Mouse (Mus musculus) NIH3T3 (cell line): ENCODE results near the gene Ddx46.
"Not testable (repeated sequence)": the region's sequence is repeated elsewhere in the genome, so short reads cannot be mapped to it uniquely, and the experiment has no call there.

Experiments
- DNase-seq: peaks from one replicate; pipeline ENCODE4 v3.0.0-alpha.2; 2012; ENCODE audit warnings: low read depth

Gene Ddx46

DNA sequence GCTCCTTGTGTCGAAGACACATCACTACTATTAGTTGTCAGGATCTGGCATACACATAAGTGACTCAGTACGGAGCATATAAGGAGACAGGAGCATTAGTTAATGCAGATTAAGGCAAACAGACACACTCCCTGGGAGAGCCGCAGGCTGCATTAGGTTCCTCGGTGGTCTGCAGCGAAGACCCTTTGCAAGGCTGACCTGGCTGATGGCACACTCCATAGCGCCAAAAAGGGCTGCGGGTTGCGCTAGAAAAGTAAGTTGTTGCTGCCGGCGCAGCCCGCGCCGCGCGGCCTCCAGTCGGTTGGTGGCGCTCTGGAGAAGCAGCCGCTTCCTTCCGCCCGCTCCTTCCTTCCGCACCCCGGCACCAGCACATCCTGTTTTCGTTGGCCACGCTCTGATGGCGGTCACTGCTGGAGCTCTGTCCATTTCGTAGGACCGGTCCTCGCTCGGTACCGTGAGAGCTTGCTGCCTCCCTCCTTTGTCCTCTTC, at the start of gene Ddx46:
Gene Ddx46, plus strand, starts transcription at position 389 of the 489 bp plus-strand sequence.
- DNase-seq: peak; percentile 93

DNA sequence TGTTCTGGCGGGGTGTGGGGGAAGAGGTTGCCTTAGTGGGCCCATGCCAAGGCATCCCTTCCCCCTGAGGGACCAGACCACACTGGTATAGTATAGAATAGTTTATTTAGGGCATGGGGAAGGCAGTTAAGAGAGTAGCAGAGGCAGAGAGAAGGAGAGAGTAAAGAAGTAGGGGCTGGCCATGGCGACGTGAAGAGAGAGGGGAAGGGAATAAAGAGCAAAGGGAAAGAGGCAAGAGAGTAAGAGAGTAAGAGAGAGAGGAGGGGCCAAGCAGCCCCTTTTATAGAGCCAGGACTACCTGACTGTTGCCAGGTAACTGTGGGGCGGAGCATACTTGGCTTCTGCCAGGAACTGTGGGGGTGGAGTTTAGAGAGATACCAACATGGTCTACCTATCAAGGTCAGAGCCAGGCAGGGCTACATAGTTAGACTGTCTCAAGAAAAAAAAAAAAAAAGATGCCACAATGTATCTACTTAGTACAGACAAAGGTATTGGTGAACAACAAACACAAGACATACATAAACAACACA, 42.8 kb upstream of the Ddx46 start:
- no peak for DNase-seq

DNA sequence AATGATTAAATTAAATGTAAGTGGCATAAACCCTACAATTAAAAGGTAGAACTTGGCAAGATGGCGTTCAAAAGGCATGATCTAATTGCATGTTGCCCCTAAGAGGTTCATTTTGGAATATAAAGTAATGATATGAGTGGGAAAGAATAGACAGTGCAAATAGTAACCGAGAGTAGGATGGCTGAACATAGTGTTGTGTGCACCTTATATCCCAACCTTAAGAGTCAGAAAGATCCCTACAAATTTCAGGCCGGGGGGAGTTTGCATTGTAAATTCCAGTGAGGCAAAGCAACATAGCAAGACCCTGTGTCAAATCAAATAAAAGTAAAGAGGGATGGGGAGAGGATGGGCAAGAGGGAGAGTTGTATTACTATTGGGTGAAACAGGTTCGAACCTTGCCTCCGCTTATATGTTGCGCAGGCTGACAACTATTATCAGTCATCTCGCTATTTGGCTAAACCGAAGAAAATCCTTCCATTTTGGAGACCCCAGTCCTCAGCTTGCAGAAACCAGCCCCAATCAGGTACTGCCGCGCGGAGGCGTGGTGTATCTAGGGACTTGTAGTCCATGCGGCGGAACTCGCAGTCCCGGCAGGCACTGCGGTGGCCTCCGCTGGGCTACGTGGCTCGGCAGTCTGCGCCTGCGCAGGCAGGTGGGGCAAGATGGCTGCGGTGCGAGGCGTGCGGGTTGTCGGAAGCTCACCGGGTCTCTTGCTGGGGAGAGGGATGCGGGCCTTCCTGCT, 42.1 kb upstream of the Ddx46 start:
- DNase-seq: peak; percentile 96

DNA sequence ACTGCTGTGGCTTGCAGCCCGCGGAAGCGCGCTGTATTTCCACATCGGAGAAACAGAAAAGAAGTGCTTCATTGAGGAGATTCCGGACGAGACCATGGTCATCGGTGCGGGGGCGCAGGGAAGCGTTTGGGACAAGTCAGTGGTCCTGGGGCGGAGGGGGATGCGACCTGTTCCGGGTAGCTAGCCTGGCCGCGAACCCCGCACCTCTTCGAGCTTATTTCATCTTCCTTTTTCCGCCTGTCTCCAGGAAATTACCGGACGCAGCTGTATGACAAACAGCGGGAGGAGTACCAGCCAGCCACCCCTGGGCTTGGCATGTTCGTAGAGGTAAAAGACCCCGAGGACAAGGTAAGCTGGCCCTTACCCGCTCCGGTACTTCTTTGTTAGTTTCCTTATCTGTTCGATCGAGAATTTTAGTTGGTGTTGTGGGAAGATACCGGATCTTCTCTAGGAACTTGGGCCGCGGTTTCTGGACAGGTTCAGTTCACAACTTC, 41.5 kb upstream of the Ddx46 start:
- no peak for DNase-seq

DNA sequence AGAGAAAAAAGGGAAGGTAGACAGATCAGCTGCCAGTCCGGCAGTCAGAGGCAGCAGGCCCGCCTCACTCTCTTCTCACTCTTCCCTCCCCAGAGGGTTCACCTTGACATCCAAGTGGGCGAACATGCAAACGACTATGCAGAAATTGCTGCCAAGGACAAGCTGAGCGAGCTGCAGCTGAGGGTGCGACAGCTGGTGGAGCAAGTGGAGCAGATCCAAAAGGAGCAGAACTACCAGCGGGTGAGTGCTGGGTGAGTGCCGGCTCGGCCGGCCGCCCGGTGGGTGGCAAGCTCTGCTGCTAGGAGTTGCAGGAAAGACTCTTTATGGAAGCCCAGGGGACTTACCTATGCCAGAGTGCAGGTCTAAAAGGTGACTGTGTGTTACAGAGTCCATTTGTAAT, 39.5 kb upstream of the Ddx46 start:
- no peak for DNase-seq

DNA sequence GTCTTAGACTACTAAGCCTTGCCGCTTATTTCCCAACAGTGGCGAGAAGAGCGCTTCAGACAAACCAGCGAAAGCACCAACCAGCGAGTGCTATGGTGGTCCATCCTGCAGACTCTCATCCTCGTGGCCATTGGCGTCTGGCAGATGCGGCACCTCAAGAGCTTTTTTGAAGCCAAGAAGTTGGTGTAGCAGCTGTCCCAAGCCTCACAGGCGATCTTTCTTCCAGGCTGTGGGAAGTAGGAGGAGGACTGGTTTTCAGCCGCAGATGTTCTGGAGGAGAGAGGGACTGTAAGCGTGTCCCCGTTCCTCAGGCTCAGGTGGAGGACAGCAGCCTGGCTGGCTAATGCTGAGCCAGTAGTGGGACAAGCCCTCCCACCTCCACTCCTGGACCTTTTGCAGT, 38.0 kb upstream of the Ddx46 start:
- DNase-seq: no peak

DNA sequence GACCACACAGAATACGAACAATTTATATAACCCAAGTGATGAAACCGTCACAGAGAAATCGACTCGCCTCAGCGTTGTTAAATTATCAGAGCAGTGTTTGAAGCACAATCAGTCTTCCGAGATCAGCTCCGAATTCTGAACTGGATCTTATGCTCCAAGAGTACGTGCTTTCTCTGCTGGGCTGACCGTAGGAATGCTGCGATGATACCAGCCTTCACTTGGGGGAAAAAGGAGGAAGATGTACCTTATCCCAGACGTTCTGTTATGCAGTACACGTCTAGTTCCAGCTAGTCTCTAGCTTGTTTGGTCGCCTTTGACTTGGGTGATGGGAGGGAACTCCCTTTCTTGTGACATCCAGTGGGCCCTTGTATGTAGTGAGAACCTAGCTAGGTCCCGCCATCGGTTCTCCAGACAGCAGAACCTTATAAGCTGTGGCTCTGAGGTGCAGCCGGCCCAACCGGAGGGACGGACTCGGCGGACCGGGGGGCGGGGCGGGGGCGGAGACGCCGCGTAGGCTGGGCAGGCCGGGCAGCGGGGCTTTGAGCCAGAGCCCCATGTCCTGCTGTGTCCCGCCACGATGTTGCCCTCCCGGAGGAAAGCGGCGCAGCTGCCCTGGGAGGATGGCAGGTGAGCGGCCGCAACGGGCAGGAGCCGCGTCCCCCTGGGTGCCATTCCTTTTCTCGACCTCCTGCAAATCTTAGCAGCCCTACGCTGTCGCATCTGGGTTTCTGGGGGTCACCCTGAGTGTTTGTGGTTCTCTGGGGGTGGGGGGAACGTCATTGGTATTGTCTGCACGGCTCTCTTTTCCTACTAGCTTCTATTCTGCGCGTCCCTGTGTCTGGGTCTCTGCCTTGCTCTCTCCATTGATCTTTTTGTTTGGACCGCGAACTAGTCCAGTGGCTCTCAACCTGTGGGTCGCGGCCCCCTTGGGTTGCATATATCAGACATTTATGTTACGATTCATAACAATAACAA, 35.0 kb upstream of the Ddx46 start, which contains the start of gene B4galt7:
Gene B4galt7, plus strand, starts transcription at position 331 of the 975 bp plus-strand sequence.
- DNase-seq: peak; percentile 88

DNA sequence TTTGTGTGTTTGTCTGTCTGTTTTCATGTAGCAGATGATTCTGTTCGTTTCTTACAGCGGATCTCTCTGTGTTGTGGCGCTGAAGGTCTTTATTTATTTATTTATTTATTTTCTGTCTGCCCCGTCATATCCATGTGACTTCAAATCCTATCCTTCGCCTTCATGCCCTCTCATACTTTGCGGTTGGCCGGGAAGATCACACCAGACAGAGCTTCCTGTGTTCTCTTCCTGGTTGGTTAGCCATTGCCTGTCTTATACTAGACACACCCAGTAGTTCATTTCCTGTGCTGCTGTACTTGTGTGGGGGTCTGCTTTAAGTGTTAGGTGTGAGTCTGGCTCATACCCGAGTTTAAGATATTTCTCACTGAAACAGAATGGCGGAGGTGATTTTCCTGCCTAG, 34.2 kb upstream of the Ddx46 start:
- no peak for DNase-seq

DNA sequence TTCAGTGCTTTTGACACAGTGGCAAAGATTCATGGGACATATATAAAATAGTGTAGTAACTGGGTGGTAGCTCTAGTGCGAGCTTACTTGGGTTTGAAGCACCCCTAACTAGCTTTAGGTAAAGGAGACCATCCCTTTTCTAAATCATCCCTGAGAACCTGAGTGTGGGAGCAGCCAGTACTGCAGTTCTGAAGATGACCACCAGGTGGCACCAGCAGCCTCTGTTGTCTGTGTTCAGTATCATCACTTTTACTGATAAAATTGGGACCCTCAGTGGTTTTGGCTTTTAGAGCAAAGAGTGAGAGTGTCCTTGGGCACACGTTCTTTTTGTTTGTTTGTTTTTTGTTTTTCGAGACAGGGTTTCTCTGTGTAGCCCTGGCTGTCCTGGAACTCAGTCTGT, 33.2 kb upstream of the Ddx46 start:
- peak; percentile 86 for DNase-seq

DNA sequence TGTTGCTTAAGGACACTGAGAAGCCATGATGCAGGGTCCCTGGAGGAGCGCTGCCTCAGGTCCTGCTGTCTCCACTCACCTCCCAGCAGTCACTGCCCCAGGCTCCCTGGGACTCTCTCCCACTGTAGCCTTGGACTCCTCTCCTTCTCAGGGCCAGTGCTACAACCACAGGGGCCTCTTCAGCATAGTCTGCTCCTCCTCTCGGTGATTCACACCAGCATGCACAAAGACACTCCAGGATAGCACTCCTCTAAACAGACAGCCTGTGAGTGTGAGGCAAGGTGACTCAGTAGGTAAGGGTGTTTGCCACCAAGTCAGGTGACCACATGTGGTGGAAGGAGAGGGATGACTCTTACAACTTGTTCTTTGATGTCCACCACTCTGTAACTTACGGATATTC, 30.2 kb upstream of the Ddx46 start:
- DNase-seq: no peak

DNA sequence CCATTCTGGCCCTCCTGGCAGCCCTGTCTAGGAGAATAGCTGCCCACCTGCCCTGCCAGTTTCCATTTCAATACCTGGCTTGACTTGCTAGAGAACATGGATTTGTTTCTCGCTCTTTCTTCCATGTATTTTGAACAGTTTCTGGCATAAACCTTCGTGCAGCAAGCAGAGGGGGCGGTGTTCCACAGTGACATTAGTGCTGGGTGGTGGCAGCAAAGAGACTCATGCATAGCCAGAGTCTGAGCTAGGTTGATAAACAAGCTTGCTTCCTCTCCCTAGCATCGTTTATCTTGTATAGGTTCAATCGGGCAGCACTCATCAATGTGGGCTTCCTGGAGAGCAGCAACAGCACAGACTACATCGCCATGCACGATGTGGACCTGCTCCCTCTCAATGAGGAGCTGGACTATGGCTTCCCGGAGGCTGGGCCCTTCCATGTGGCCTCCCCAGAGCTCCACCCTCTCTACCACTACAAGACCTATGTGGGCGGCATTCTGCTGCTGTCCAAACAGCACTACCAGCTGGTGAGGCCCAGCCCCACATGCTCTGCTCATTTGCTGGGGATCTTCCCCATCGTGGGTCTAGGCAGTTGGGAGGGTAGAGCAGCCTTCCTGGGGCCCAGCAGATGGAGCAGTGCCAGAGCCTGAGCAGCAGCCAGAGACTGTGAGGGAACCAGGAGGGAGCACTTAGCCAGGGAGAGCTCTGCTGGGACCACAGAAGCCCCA, 27.8 kb upstream of the Ddx46 start:
- DNase-seq: no peak

DNA sequence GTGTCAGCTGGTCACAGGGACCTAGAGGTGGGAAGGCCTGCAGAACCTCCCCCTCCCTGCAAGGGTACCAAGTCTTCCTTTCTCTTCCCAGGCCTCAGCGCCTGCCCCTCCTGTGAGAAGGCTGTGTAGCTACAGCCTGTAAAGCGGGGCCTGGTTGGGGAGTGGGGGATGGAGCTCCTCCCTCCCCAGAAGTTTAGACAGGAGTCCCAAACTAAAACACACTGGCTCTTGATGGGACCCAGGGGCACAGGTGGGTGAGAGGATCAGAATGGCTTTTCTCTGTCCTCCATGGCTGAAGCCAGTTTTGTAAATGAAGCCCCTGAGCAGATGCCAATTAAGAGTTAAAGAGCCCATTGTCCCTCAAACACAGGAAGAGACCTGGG, 27.2 kb upstream of the Ddx46 start:
- DNase-seq: no peak

DNA sequence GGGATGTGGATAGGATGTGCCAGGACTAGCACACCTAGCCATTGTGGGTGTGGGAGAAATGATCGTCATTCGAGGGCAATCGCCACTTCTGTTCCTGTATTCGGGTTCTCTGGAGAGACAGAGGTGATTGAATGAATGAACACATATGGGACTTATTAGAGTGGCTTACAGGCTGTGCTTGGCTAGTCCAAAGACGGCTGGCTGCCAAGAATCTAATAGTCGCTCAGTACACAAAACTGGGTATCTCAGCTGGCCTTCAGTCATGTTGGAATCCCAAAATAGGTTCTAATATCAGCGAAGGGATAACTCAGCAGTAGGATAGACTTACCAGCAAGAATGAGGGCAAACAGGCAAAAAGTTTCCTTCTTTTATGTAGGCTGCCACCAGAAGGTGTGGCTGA, 22.8 kb upstream of the Ddx46 start:
- DNase-seq: peak; percentile 88

DNA sequence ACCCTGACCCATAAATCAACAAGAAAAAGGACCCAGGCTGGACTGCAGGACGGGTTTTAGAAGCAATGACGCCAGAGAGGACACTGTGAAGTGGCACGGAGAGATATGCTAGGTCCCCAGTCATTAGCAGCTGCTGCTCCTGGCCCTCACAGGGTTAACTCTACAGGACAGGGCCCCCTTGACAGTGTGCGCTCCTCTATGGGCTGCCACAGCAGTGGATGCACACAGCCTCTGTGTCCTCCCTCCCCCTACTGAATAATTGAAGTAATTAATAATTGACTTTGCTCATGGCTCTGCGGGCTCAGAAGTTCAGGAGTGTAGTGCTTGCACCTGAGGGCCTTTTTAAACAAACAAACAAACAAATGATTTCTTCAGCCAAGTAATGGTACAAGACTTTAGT, 21.4 kb upstream of the Ddx46 start:
- DNase-seq: no peak

DNA sequence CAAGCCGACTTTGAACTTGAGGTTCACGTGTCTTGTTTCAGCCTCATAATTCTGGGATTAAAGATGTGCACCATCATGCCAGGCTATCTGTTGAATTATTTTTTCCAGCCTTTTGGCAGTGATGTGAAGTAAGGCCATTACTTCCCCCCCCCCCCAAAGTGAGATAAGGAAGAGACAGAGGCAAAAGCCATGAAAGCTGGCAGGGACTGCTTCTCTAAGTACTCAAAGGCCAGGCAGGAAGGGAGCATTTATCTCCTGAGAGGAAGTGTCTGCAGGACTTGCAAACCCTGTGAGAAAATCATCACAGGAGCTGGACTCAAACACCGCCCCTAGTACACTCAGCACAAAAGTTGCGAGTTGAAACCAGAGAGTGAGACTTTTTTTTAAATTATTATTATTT, 15.5 kb upstream of the Ddx46 start:
- DNase-seq: no peak

DNA sequence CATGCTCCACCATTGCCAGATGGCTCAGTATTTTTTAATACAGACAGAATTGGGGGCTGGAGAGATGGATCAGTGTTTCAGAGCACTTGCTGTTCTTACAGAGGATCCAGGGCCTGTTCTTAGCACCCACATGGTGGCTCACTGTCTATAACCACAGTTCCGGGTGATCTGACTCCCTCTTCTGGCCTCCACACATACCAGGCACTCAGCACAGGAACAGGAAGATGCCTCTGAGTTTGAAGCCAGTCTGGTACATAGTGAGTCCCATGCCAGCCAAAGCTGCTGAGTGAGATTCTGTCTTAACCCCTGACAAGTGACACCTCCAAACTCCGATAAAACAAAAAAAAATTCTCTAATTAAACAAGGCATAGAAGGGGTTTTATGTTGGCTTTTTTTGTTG, 14.6 kb upstream of the Ddx46 start:
- DNase-seq: no peak

DNA sequence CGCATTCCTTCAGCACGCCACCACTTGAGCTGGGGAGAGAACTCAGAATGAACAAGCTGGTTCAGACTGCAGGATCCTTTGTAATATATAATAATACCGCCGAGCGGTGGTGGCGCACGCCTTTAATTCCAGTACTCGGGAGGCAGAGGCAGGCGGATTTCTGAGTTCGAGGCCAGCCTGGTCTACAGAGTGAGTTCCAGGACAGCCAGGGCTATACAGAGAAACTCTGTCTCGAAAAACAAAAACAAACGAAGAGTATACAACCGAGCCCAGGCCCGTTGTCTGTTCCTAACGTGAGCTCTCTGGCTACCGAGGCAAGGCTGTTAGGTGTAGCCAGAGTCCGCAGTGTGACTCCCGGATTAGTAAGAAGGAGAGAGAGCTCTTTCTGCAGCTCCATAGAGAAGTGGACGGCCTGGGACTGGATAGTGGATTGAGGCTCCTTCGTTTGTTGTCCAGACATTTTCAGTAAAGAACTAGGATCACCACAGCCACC, 12.6 kb upstream of the Ddx46 start:
- not testable (repeated sequence) for DNase-seq

DNA sequence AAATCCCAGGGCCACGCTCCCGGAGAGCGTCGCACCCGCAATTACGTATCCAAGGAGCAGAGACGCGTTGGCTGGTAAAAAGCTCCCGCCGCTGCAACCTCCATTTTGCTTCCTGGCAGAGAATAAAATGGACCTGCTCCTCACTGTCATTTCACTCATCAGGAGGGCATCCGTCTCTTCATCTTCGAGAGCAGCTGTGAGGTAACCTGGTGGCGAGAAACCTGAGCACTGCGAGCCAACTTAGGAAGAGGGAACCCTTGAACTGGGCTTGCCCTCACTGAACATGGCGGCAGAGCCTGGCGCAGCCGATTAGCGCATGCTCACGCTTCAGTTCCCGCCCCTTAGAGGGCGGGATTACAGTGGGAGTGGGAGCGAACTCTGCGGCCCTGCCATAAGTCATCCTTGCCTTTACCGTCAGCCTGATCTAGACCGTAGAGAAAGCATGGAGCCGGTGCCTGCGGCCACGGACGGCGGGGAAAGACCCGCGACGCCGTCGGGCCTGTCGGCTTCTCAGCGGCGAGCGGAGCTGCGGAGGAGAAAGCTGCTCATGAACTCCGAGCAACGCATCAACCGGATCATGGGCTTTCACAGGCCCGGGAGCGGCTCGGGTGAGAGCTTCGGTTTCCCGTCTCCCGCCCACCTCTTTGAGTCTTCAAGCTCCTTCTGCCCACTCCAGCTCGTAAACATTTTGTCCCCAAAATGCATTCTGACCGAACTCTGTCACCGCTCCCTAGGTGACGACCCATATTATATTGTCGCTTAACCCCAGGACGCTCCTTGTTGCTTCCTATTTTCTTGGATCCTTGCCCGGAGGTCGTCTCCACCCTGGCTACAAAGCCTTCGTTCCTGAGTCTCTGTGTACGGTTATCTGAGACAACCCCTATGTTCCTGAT, 11.9 kb upstream of the Ddx46 start, which contains the start of gene Caml:
Gene Caml, plus strand, starts transcription at position 357 of the 893 bp plus-strand sequence.
- DNase-seq: peak; percentile 93

DNA sequence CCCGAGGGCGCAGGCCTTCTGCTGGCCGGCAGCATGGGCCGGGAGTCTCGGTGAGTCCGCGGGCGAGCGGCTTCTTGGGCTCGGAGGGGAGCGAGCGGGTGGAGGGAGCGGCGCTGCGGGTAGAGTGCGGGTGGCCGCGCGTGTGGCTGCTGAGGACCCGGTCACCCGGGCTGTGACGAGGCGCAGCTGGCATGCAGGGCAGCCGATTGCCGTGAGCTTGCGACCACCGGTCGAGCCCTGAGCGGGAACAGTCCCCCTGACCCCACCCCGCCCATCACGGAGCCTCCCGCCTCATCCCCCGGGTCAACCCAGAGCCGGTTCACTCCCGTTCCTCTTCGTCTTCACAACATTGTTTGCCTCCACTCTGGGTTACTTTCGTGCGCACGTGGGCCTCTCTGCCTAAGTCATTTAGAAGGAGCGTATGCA, 332 bp downstream of the Ddx46 start:
- DNase-seq: no peak

DNA sequence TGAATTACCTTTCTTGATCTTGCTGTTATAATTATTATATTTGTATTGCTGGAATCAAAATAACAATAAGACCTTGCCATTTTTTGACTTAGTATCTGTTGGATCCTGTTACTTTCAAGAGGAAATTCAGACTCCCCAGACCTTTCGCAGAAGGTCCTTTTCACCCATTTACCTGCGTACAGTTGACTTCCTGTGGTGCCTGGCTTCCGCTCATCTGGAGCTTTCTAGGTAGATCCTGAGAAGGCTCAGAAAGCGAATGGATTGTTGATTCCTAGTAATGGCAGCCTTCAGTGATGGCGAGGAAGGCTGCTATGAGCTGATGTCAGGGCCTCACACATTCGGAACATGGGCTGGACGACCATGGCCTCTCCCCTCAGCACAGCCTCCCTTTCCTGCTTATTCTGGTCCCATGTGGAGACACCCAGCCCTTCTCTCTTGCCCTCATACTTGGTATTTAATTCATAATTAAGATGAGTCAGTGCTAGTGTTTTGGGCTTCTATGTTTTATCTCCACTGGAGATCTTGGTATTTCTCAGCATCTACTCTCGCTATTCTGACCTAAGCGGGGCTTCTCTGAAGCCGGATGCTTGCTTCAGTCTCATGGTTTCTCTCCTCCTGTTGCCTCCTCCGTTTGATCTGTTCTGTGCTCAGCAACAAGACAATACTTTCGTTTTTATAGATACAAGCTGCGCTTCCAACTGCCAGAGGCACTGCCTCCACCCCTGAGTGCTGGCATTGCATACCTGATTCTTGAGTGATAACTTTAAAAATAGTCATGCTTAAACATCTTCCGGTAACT, 1.6 kb downstream of the Ddx46 start:
- no peak for DNase-seq
